Mouse (Mus musculus): ENCODE measurements at regions not wholly inside any gene's neighbourhood (a gene's known extent, or its start where the extent isn't known, plus 50 kb on each side); places are given as distances from the start of the nearest gene placed in this dataset.

GRCm38 (mm10) chr17:47179410-47179809 lies 169.1 kb upstream of the Ubr2 start:
- TF ChIP-seq CTCF (IDR thresholded peaks at IDR 0.05; ENCODE audit: borderline replicate concordance, insufficient read depth, low read depth, low read length) (no peak), POLR2A (IDR thresholded peaks at IDR 0.05; ENCODE audit: borderline replicate concordance, insufficient read depth, low read length) (no peak)
